Mouse (Mus musculus) ES-E14 (cell line): ENCODE measurements around the gene Spg7. TPM values are rescaled to one million over a fixed set of nuclear protein-coding genes. Genes with fewer than 3 reads are reported as not detected.

Experiments
- DNase-seq: peaks from one replicate; pipeline ENCODE4 v3.0.0-alpha.2; 2013; ENCODE audit warnings: low read depth, low spot score
- H3K27ac ChIP-seq: 2 replicates; pipeline ENCODE4 v1.5.1; 2012; ENCODE audit warnings: low read depth, mild to moderate bottlenecking, low read length, moderate library complexity, mixed read lengths; ENCODE audit not compliant: poor library complexity, insufficient read depth, severe bottlenecking
- H3K36me3 ChIP-seq: 2 replicates; pipeline ENCODE4 v1.6.1; 2012; ENCODE audit warnings: mild to moderate bottlenecking, low read length, moderate library complexity, mixed read lengths; ENCODE audit not compliant: control insufficient read depth, poor library complexity, insufficient read depth, severe bottlenecking
- H3K4me1 ChIP-seq, 2 experiments: fragments of 150-350 bp in 1 of 2; sonication (generic) in 1 of 2; 2 replicates each; pipeline ENCODE4 v1.6.1; 2012; ENCODE audit warnings: low read length in 2 of 2, mild to moderate bottlenecking in 1 of 2, mixed read lengths in 1 of 2; ENCODE audit not compliant: control insufficient read depth in 2 of 2, insufficient read depth in 2 of 2, poor library complexity in 1 of 2
- H3K4me3 ChIP-seq, 2 experiments: fragments of 150-350 bp in 1 of 2; sonication (generic) in 1 of 2; 2 replicates each; pipeline ENCODE4 v1.5.1; 2012; ENCODE audit warnings: low read length in 2 of 2, low read depth in 1 of 2, mild to moderate bottlenecking in 1 of 2, mixed read lengths in 1 of 2; ENCODE audit not compliant: insufficient read depth in 1 of 2, poor library complexity in 1 of 2, severe bottlenecking in 1 of 2
- H3K9ac ChIP-seq: 2 replicates; pipeline ENCODE4 v1.6.1; 2012; ENCODE audit warnings: low read depth, mild to moderate bottlenecking, low read length, mixed read lengths; ENCODE audit not compliant: poor library complexity, insufficient read depth, severe bottlenecking
- H3K9me3 ChIP-seq: fragments of 150-350 bp; sonication (generic); 2 replicates; pipeline ENCODE4 v1.6.1; 2012; ENCODE audit warnings: low read depth, mild to moderate bottlenecking, low read length; ENCODE audit not compliant: control insufficient read depth, insufficient read depth
- CHD2 ChIP-seq: IDR thresholded peaks from 2 replicates; pipeline ENCODE4 v1.6.1; 2014; ENCODE audit warnings: mild to moderate bottlenecking, low read depth, low read length, inconsistent platforms
- HCFC1 ChIP-seq: IDR thresholded peaks from 2 replicates; pipeline ENCODE4 v1.6.1; 2012; ENCODE audit warnings: low read length, inconsistent platforms, borderline replicate concordance; ENCODE audit not compliant: insufficient read depth
- MAFK ChIP-seq: IDR thresholded peaks from 2 replicates; pipeline ENCODE4 v1.6.1; 2014; ENCODE audit warnings: mild to moderate bottlenecking, low read depth, low read length, inconsistent platforms; ENCODE audit not compliant: insufficient read depth
- ZC3H11A ChIP-seq: IDR thresholded peaks from 2 replicates; pipeline ENCODE4 v1.6.1; 2012; ENCODE audit warnings: low read depth, mild to moderate bottlenecking, inconsistent platforms, low read length, borderline replicate concordance
- ZNF384 ChIP-seq: IDR thresholded peaks from 2 replicates; pipeline ENCODE4 v1.6.1; 2012; ENCODE audit warnings: low read depth, low read length, inconsistent platforms
- in situ Hi-C, 2 experiments: fragments of 600-800 bp; cut with MboI; formaldehyde crosslinking; loops; one replicate each; pipeline ENCODE4 v1.15.1; 2025; ENCODE audit warnings: low sequenced_read_pairs in 2 of 2, inconsistent platforms in 1 of 2; ENCODE audit not compliant: unreplicated experiment in 2 of 2
- total RNA-seq: library from RNA; depleted of rRNA; stranded (reverse); fragments of 300-350 nt; gene quantifications from 2 replicates; pipeline ENCODE4 v1.2.3, GENCODE M21; 2012

Gene Spg7
- total RNA-seq, 1 experiment = 106 TPM

- Histone ChIP-seq H3K9me3 (no peaks in the 10 kb centered on the region), H3K4me1 (peaks cover 8 to 14% of the 10 kb centered on the region in 2 experiments; a peak in 3 of 4 replicates), H3K9ac (no peak overlapping the region), H3K4me3 (no peak overlapping the region), H3K27ac (no peak overlapping the region), H3K36me3 (no peaks in the 10 kb centered on the region)
- in situ Hi-C loops = no loop called here
- no peak for DNase-seq
- TF ChIP-seq CHD2 = no peak
- TF ChIP-seq HCFC1 = no peak
- TF ChIP-seq MAFK = no peak
- no peak for TF ChIP-seq ZC3H11A
- no peak for TF ChIP-seq ZNF384
Measured at GRCm38 (mm10) chr8:123038351-123038750, 24.4 kb upstream of the Spg7 start.

- peak overlapping the region in 1 of 2 experiments; percentile 2; a peak in 1 of 4 replicates for H3K4me3 ChIP-seq
- no peak overlapping the region for H3K27ac ChIP-seq
- TF ChIP-seq CHD2 = no peak
- TF ChIP-seq HCFC1 = no peak
- TF ChIP-seq MAFK = no peak
- no peak for TF ChIP-seq ZNF384
- TF ChIP-seq ZC3H11A = no peak
- DNase-seq = no peak
- no peaks in the 10 kb centered on the region for H3K9me3 ChIP-seq
- no peak overlapping the region for H3K9ac ChIP-seq
- in situ Hi-C loops = no loop called here
- no peaks in the 10 kb centered on the region for H3K36me3 ChIP-seq
- H3K4me1 ChIP-seq = peaks cover 6 to 14% of the 10 kb centered on the region in 2 experiments; a peak in 3 of 4 replicates
Measured at GRCm38 (mm10) chr8:123039376-123040109, 23.2 kb upstream of the Spg7 start.

- H3K4me1 ChIP-seq = peaks cover 6 to 14% of the 10 kb centered on the region in 2 experiments; a peak in 3 of 4 replicates
- DNase-seq = peak; percentile 51
- in situ Hi-C loops = no loop called here
Measured at GRCm38 (mm10) chr8:123040110-123040650, 22.6 kb upstream of the Spg7 start.

GRCm38 (mm10) chr8:123041008-123041773, 21.6 kb upstream of the Spg7 start:
- H3K36me3 ChIP-seq = no peaks in the 10 kb centered on the region
- H3K27ac ChIP-seq = peak overlapping the region; percentile 82
- no peaks in the 10 kb centered on the region for H3K9me3 ChIP-seq
- H3K4me1 ChIP-seq = peaks cover 6 to 13% of the 10 kb centered on the region in 2 experiments; a peak in 3 of 4 replicates
- TF ChIP-seq CHD2 = no peak
- no peak for TF ChIP-seq MAFK
- no peak for TF ChIP-seq ZC3H11A
- no peak for TF ChIP-seq HCFC1
- TF ChIP-seq ZNF384 = no peak
- no peak for DNase-seq
- H3K4me3 ChIP-seq = peak overlapping the region; percentile 85 to 95
- in situ Hi-C loops = no loop called here
- peak overlapping the region; percentile 95 for H3K9ac ChIP-seq

More at GRCm38 (mm10) chr8:123040110-123040650, 22.6 kb upstream of the Spg7 start:
- Histone ChIP-seq H3K9me3 (no peaks in the 10 kb centered on the region), H3K9ac (peak overlapping the region; percentile 20; the same call in 1 of the 2 replicates), H3K36me3 (no peaks in the 10 kb centered on the region), H3K27ac (no peak overlapping the region), H3K4me3 (peak overlapping the region; percentile 85 to 95)
- TF ChIP-seq ZC3H11A = no peak
- TF ChIP-seq HCFC1 = no peak
- TF ChIP-seq MAFK = no peak
- no peak for TF ChIP-seq CHD2
- no peak for TF ChIP-seq ZNF384
